Mouse (Mus musculus): ENCODE measurements around the gene Smarcad1.
A peak's percentile ranks its signal among the peaks of the same experiment; 100 is the strongest.
"Not testable (repeated sequence)": the region's sequence is repeated elsewhere in the genome, so short reads cannot be mapped to it uniquely, and the experiment has no call there.

Gene Smarcad1

DNA sequence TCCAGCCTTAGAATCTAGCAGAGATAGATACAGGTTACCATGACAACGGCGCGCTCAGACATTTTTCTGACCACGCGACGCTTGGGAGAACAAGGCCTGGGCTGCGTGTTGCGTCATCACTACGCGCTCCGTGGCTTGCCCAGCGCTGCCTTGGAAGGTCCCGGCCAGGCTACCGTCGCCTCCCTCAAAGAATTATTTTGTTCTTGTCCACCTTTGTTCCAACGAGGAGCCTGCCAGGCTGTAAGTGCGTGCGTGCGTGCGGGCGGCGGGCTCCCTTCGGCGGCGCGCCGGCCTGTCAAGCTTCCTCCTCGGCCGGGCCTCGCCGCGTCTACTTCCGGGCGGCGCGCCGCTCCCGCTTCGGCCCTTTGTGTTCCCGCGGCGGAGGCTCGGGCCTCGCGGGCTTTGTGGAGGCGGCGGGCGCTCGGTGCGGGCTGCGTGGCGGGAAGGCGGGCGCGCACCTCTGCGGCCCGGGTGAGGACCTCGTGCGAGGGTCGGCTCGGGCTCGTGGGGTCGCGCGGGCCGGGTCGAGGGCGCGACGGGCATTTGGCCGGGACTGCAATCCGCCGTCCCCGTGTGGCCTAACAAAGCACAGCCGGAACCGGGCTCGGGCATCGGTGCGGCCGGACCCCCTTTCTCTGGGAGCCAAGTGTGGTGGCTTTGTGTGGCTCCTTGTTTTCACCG lies at the start of gene Smarcad1:
Gene Smarcad1 (plus strand): TSS at position 93 of the 681 bp plus-strand sequence.
- peak; percentile 94 to 97 for DNase-seq (ENCODE audit: low spot score in 2 of 2)

DNA sequence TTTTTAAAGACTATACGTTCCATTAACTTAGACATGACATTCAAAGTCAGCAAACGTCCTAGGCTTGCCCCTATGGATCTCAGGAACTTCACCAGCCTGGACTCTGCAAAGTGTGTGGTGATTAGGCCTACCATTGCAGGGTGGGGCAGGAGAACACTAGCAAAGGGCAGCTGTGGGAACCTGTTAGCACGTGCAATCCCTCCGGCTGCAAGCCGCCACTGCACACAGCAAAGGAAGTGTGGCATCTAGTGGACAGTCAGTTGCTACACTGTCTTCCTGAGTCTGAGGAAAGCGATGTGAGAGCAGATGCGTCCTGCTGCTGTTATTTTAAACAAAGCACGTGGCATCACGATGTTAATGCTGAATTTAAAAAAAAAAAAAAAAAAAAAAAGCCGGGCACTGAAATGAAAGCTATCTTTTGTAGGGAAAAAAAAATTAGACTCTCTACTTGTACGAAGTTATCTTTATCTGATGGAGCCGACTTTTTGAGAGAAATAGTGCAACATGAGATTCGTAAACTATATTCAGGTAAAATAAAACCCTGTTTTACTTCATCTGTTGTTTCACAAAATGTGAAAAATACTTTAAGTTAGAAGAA lies 45.5 kb upstream of the Smarcad1 start:
- peak in 1 of 2 experiments; percentile 9 for DNase-seq (ENCODE audit: low spot score in 2 of 2)

DNA sequence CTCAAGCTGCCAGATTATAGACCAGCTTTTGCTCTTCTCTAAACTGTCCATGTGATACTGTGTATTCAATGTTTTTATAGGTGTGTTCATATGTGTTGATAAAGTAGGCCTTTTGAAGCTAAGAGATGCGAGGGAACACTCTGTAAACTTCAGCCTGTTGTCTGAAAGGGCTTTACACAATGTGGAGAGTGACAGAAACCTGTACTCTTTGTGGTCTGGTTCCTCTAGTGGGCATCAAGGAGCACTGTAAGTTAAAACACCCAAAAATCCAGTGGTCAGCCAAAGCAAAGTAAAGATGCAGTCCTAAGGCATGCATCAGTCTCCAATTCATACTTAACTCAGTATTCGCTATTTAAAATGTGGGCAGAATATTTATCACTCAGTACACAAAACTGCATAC lies 44.6 kb upstream of the Smarcad1 start:
- DNase-seq (ENCODE audit: low spot score in 2 of 2) = no peak

DNA sequence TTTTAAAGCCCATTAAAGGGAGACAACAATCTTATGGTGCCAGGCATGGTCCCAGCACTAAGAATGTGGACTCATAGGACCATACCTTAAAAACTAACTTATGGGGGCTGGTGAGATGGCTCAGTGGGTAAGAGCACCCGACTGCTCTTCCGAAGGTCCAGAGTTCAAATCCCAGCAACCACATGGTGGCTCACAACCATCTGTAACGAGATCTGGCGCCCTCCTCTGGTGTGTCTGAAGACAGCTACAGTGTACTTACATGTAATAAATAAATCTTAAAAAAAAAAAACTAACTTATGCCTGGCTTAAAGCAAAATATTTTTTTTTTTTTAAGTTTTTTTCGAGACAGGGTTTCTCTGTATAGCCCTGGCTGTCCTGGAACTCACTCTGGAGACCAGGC lies 41.6 kb upstream of the Smarcad1 start:
- not testable (repeated sequence) for DNase-seq (ENCODE audit: low spot score in 2 of 2)

DNA sequence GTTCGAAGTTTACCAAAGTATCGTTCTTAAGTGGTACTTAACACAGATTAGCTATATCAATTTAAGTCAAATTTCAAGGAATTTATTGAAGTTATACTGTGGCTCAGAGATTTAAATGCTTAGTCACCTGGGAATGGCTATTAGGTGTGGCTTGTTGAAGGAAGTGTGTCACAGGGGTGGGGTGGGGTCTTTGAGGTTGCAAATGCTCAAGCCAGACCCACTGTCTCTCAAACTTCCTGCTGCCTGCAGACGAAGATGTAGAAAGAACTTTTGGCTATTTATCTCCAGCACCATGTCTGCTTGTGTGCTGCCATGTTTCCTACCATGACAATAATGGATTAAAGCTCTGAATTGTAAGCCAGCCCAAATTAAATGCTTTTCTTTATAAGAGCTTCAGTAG lies 40.2 kb upstream of the Smarcad1 start:
- no peak for DNase-seq (ENCODE audit: low spot score in 2 of 2)

DNA sequence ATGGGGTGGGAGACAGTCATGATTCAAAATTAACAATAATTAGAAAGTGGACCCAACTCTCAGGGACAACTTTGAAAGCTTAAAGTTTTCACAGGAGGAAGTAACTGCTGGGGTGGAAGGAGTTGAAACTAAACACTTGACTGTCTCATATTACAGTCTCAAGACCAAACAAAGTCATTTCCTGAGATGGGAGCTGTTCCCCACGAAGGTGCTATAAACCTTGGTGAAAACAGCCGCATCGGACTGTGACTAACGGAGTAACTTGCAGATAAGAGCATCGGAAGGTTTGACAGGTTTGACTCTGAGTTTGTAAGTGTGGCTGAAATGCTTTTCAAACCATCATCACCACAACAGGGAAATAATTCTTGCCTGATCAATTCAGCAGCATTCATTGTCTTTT lies 33.5 kb upstream of the Smarcad1 start:
- DNase-seq (ENCODE audit: low spot score in 2 of 2) = no peak

DNA sequence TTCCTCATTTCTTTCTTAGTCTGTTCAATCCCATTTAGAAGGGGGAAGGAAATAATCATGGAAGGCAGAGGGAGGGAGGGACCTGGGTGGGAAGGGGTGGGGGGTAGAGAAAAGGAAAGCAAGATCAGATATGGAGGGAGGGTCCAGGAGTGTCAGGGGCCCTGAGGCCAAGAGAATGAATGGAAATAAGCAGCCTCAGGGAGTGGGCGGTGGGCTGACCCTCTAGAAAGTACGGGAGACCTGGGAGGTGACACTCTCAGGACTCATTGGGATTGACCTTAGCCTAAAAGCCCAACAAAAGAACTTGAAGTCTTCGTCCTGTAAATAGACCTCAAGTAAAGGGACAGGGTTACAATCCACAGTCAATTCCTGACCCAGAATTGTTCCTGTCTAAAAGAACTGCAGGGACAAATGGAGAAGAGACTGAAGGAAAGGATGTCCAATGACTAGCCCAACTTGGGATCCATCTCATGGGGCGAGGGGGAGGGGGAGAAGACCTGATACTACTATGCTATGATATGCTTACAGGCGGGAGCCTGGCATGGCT lies 30.9 kb upstream of the Smarcad1 start:
- DNase-seq (ENCODE audit: low spot score in 2 of 2) = no peak

DNA sequence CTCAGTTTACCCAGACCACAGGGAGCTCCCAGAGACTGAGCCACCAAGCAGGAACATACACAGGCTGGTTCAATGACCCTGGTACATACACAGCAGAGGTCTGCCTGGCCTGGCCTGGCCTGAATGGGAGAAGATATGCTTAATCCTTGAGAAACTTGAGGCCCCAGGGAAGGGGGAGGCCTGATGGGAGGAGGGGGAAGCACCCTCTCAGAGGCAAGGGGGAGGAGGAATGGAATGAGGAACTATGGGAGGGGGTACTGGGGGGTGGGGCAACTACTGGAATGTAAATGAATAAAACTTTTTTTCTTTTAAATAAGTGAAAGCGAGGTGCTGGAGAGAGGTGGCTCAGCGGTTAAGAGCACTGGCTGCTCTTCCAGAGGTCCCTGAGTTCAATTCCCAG lies 30.2 kb upstream of the Smarcad1 start:
- no peak for DNase-seq (ENCODE audit: low spot score in 2 of 2)

DNA sequence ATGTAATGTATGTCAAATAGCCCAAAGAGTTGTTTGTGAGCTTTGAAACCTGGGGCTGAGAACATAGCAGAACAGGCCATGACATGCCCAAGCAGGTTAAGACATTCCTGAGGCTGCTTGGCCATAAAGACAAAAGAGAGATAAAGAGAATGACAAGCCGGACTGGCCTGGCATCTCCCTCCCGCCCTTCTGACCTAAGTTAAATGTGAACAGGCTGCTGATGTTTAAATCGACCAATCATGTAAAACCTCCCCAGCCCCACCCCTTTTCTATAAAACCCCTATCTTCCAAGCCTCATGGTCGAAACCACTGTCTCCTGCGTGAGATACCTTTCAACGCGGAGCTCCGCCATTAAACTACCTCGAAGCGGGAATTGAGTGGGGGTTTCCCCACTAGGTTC lies 24.8 kb upstream of the Smarcad1 start:
- DNase-seq (ENCODE audit: low spot score in 2 of 2) = no peak

DNA sequence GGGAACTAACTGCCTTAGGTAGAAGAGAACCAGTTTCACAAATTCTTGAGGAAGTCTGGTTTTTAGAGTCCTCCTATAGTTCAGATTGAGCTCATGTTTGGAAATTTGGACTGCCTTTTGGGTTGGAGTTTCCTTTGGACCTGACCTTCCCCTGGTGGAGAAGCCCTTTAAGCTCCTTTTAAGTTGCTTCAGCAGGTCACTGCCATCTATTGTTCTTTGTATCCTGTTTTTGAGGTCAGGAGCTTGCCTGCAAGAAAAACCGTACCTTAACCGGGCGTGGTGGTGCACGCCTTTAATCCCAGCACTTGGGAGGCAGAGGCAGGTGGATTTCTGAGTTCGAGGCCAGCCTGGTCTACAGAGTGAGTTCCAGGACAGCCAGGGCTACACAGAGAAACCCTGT lies 23.4 kb upstream of the Smarcad1 start:
- not testable (repeated sequence) for DNase-seq (ENCODE audit: low spot score in 2 of 2)

DNA sequence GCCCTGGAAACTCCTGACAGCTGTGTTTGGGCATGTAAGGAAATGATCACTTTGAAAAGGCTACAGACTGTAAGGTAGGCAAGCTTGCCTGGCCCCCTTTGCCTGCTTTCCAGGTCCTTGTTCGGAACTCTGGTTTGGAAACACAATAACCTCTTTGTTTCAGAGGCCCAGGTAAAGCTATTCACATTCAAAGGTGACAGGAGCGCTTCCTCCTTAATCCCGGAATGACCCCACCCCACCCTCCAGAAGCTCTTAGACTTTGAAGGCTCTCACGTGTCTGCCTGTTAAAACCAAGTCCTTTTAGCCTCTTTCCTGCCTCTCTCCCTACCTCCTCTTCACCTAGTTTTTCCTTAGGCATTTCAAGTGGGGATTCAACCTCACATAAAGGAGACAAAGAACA lies 20.5 kb upstream of the Smarcad1 start:
- no peak for DNase-seq (ENCODE audit: low spot score in 2 of 2)

DNA sequence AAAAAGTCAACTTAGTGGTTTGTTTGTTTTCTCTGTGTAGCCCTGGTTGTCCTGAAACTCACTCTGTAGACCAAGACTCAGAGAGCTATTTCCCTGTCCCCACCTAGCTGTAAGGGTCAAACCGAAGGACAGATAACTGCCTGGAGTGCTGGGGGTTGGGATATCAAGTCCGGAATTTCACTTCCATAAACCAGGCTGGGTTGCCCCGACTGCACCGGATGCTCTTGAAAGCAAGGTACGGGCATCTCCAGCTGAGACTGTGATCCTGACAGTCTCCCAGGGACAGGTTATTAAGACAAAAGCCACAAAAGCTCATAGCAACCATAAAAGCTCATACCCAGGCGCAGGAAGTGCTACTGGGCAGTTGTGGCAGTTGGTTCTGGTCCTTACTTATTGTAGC lies 19.3 kb upstream of the Smarcad1 start:
- no peak for DNase-seq (ENCODE audit: low spot score in 2 of 2)

DNA sequence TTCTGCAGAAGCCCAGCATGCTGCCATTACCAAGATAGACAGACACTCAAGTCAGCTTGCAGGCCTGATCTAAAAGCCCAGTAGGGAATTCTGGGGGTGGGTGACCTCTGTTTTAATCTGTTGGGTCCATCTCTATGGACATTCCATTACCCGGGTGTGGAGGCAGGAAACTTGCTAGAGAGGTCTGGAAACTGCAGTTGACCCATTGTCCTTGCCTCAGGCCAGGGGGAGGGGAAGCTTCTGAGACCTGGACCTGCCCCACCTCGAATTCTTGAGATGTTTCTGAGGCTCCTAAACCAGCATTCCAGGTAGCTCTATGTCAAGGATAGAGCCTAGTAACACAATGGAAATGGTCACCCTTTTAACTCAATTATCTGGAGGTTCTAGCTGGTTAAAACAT lies 17.7 kb upstream of the Smarcad1 start:
- no peak for DNase-seq (ENCODE audit: low spot score in 2 of 2)

DNA sequence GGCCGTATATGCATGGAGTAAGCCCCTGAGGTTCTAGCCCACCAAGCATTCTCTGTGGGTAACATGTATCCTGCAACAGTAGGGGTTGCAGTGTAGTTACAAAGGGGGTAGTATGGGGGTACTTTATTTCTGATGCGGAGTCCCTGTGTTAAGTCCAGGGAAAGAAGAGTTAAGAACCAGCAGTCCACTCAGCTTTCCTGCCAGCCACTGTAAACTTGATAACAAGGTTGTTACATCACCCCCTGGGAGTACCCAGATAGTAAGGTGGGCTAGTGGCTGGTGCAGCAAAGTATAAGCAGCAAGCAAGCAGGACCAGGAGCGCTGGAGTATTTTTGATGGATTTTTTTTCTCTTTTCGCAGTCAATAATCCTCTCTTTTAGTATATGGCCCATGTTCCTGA lies 17.3 kb upstream of the Smarcad1 start:
- no peak for DNase-seq (ENCODE audit: low spot score in 2 of 2)

DNA sequence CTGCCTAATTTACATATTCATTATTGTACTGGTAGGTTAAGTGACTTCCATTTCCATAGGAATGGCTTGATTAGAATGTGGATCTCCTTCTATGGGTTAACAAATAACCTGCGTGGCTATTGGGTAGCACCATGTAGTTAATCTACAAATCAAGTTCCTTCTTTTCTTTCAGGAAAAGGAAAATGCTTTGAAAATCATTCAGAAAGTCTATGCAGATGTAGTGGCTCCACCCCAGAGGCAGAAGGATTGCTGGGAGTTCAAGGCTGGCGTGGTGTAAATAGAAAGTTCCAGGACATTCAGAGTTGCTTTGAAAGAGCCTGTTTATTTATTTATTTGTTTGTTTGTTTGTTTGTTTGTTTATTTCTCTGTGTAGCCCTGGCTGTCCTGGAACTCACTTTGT lies 7.7 kb upstream of the Smarcad1 start:
- no peak for DNase-seq (ENCODE audit: low spot score in 2 of 2)

DNA sequence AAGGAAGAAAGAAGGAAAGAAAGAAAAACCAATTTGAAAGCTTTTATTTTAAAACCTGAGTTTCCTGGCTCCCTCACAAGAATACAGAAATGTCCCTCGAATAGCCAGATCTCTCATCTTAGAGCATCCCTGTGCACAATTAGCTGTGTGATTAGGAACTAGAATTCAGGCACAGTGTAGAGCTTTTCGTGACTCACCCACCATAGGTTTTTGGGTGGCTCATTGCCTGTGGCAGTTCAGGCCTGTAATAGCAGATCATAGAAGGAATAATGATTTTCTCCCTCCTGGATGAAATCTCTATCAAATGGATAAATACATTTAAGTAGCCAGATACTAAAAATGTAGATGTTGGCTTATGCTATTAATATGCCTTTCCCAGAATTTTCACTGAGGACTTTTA lies 6.9 kb upstream of the Smarcad1 start:
- DNase-seq (ENCODE audit: low spot score in 2 of 2) = no peak

DNA sequence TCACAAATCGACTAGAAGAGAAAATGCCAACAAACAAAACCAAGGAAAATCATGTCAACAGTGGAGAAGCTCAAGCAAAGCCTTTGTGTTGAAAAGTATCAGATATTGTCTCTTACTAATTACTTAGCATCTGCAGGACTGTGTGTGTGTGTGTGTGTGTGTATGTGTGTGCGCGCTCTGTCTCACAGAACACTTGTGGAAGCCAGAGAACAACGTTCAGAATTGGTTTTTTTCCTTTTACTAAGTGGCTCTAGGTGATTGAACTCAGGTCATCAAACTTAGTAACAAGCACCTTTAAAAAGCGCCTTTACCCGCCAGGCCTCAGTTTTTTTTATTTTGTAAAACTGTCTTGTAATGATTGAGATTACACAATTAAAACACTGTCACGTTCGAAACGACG lies 451 bp upstream of the Smarcad1 start:
- no peak for DNase-seq (ENCODE audit: low spot score in 2 of 2)

DNA sequence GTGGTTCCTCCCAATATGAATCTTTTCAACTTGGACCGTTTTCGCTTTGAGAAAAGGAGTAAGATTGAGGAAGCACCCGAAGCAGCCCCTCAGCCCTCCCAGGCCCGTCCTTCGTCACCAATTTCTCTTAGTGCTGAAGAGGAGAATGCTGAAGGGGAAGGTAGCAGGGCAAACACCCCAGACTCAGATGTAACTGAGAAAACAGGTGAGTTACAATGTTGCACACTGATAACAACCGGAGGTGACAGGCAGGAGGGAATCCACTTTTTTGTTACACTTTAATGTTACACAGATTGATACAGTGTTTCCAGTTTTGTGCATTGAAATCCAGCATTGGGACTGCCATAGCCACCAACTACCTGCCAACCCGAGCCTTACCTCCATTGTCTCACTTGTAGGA lies 858 bp downstream of the Smarcad1 start:
- DNase-seq (ENCODE audit: low spot score in 2 of 2) = no peak

DNA sequence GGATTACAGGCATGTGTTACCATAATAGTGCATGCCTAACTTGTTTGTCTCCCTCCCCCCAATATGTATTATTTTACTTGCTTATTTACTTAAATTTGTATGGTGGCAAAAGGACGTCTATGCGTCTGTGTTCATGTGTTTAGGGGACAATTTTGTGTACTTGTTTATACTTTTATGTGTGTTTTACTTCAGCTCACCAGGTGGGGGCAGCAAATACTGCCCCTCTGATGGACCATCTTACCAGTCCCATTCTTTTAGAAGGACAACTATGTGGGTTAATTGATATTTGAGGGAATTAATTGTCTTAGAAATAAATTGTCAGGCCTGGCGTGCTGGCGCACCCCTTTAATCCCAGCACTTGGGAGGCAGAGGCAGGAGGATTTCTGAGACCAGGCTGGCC lies 6.7 kb downstream of the Smarcad1 start:
- no peak for DNase-seq (ENCODE audit: low spot score in 2 of 2)

DNA sequence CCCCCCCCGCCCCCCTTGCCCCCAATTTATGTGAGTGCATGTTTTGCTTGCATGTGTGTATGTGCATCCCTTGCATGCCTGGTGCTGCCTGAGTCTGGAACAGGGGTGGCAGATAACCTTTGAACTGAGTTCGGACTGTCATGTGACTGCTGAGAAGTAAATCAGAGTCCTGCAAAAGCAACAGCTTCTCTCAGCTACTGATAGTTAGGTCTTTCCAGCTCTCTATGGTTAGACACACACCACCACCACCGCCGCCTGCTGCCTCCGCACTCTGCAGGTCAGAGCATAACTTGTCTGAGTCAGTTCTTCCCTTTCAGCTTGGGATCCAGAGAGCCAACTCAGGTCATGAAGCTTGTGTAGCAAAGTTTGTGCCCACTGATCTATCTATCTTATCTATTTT lies 14.2 kb downstream of the Smarcad1 start:
- no peak for DNase-seq (ENCODE audit: low spot score in 2 of 2)

DNA sequence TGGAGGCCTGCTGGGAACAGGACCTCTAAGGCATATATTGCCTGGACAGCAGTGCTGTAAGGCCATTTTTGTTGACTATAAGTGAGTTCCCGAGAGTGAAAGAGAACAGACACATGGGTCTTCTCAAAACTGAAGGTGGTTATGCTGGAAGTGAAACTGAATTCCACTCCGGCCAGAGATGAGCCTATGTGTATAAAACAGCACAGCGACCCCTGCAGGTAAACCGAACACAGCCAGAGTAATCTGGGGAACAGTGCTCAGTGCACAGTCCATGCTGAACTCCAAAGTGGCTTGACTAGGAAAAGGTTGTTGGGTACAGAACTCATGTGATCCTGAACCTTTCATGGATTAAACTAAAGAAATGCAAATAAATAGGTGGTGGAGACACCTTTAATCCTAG lies 14.8 kb downstream of the Smarcad1 start:
- not testable (repeated sequence) for DNase-seq (ENCODE audit: low spot score in 2 of 2)

DNA sequence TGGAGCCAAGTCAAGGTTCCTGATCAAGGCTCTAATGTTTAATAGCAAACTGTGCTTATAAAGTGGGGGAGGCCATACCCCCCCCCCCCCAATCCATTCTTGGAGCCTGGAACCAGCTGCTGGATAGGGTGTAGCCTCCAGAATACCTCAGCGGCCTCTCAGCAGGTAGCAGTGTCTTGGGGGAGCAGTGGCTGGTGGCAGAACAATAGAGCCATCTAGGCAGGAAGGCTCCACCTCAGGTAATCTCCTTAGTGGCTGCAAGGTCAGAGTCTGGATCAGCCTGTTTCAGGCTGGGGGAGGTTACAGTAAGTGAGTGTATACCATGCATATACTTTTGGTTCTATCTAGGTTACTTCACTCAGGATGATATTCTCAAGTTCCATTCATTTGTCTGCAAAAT lies 18.7 kb downstream of the Smarcad1 start:
- DNase-seq (ENCODE audit: low spot score in 2 of 2) = no peak

DNA sequence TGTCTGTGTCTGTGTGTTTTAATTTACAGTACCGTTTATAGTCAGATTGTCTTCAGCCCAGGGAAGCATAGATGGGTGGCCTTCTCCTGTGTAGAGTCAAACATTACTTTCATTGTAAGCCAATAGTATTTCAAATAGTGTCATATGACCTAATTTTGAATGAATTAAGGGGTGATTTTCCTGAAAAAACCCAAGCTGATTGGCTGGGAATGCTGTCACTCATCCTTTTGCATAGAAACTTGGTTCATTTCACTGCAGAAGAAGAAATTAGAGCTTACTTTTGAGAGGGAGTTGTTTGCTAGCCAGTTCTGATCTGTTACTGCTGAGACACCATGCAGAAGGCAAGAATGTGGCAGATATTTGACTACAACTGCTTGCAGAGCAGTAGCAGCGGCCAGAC lies 32.8 kb downstream of the Smarcad1 start:
- DNase-seq (ENCODE audit: low spot score in 2 of 2) = no peak

DNA sequence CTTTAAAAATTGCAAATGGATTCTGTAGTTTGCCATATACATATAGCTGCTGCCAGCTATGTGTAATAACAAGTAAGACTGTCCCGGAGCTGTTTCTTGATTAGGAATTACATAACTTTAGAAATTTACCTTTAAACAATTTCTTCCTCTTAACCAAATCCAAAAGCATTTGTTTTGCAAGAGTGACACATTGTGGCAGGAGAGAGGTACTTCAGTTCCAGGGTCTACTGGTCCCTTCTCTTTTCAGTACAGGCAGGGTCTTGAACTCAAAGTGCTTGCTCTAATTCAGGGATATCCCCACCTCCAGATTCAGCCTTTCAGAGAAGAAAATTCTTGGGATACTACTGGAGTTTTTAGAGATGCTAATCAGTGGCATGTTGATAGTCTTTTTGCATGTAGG lies 36.8 kb downstream of the Smarcad1 start:
- no peak for DNase-seq (ENCODE audit: low spot score in 2 of 2)
